Mouse (Mus musculus) heart, adult 2 months (tissue): ENCODE measurements around the gene Ublcp1. TPM values are rescaled to one million over a fixed set of nuclear protein-coding genes. Genes with fewer than 3 reads are reported as not detected.

ENCODE experiments used
- DNase-seq, 2 experiments: peaks; one replicate each; pipeline ENCODE4 v3.0.0; 2021
- H3K27ac ChIP-seq: fragments of 200-600 bp; 2 replicates; pipeline ENCODE4 v1.8.1; 2022
- H3K27me3 ChIP-seq: fragments of 200-500 bp; 2 replicates; pipeline ENCODE4 v1.6.1; 2012; ENCODE audit warnings: mild to moderate bottlenecking, low read length, inconsistent platforms, mixed read lengths; ENCODE audit not compliant: control insufficient read depth, insufficient read depth
- H3K36me3 ChIP-seq: fragments of 200-500 bp; 2 replicates; pipeline ENCODE4 v1.6.1; 2012; ENCODE audit warnings: low read length, inconsistent platforms; ENCODE audit not compliant: control insufficient read depth, insufficient read depth
- H3K4me1 ChIP-seq: fragments of 200-500 bp; 2 replicates; pipeline ENCODE4 v1.6.1; 2011; ENCODE audit warnings: low read length; ENCODE audit not compliant: control insufficient read depth, insufficient read depth
- H3K4me3 ChIP-seq: fragments of 200-600 bp; 2 replicates; pipeline ENCODE4 v1.8.1; 2022
- H3K79me2 ChIP-seq: fragments of 200-500 bp; replicated peaks from 2 replicates; pipeline ENCODE4 v1.6.1; 2012; ENCODE audit warnings: mild to moderate bottlenecking, inconsistent platforms, low read length, moderate library complexity, mixed read lengths; ENCODE audit not compliant: control insufficient read depth, insufficient read depth
- H3K9ac ChIP-seq: fragments of 200-500 bp; 2 replicates; pipeline ENCODE4 v1.6.1; 2012; ENCODE audit warnings: low read depth, mild to moderate bottlenecking, control low read depth, inconsistent platforms, low read length, mixed read lengths
- CTCF ChIP-seq: fragments of 200-600 bp; IDR thresholded peaks from 2 replicates; pipeline ENCODE4 v1.8.1; 2022; ENCODE audit warnings: antibody characterized with exemption, mild to moderate bottlenecking, moderate library complexity
- EP300 ChIP-seq: fragments of 200-500 bp; IDR thresholded peaks from 2 replicates; pipeline ENCODE4 v1.6.1; 2011; ENCODE audit warnings: low read depth, low read length, control low read depth; ENCODE audit not compliant: insufficient read depth
- POLR2A ChIP-seq: fragments of 200-500 bp; IDR thresholded peaks from 2 replicates; pipeline ENCODE4 v1.6.1; 2011; ENCODE audit warnings: mild to moderate bottlenecking, low read depth, low read length, control low read depth; ENCODE audit not compliant: insufficient read depth
- WGBS: fragments of 180-500 bp; shearing (Covaris S2); methylation state at CpG from one replicate; pipeline ENCODE4 v1.1.7; 2018; 5-methylcytosine and 5-hydroxymethylcytosine counted together
- intact Hi-C: fragments of 180-260 bp; cut with DNase I; formaldehyde crosslinking; loops from one replicate; pipeline ENCODE4 v1.15.1; 2025
- polyA plus RNA-seq: library from polyadenylated mRNA; depleted of rRNA; stranded (reverse); fragments of >200 nt; gene quantifications from 2 replicates; pipeline ENCODE4 v1.2.3, GENCODE M21; 2012
- total RNA-seq, 2 experiments: library from RNA; stranded (reverse); gene quantifications; 2 replicates each; pipeline ENCODE4 v1.2.3; 2021

The Ublcp1 gene
- total and polyA plus RNA-seq, 3 experiments: 13.8 to 41.3 (median 40.3) TPM

DNA sequence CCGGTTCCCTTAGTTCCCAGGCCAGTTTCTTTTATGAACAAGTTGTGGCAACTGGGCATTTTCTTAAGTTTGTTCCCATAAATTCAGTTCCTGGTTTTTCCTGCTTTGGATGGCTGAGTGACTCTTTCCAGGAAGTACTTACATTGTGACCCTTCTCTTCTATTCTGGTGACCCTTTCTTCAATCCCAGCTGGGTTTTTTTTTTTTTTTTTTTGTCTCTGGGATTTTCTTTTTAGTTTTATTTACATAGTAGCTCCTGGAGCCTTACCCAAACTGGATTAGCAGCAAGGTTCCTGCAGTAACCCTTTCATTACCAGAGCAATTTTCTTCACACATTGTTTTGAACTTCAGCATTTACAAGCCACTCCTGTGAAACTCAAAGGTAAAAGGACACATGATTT, 46.1 kb upstream of the Ublcp1 start:
- peaks cover 2% of the 10 kb centered on the region; the same call in 1 of the 2 replicates for H3K36me3 ChIP-seq
- H3K27me3 ChIP-seq: no peaks in the 10 kb centered on the region
- H3K27ac ChIP-seq: no peak overlapping the region
- H3K4me1 ChIP-seq: no peaks in the 10 kb centered on the region
- DNase-seq: no peak
- no peak for TF ChIP-seq CTCF
- no peak for TF ChIP-seq EP300
- TF ChIP-seq POLR2A: no peak
- no peak overlapping the region for H3K9ac ChIP-seq
- intact Hi-C loops: no loop called here
- no peaks in the 10 kb centered on the region for H3K79me2 ChIP-seq
- H3K4me3 ChIP-seq: no peak overlapping the region
- WGBS: 42% methylated on average over 1 of the region's 1 CpGs

DNA sequence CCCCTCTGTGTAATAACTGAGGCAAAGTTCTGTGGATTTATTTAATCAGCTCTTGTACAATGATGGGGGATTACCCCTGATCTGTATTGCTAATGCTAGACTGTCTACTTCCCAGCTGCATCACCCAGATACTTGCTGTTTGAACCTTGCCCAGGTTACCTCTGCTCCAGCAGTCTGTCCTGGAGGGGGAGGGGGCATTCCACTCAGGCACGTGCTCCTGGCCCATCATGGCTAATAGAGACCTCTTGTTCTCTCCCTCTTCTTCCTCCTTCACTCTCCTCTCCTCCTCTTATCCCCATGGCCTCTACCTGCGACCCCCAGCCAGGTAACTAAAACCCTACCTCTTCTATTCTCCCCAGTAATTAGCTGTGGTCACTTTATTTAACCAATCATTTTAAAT, 44.4 kb upstream of the Ublcp1 start:
- Histone ChIP-seq H3K79me2 (no peaks in the 10 kb centered on the region), H3K4me3 (no peak overlapping the region), H3K4me1 (no peaks in the 10 kb centered on the region), H3K9ac (no peak overlapping the region), H3K36me3 (no peaks in the 10 kb centered on the region), H3K27me3 (no peaks in the 10 kb centered on the region), H3K27ac (no peak overlapping the region)
- TF ChIP-seq CTCF (no peak), EP300 (no peak)
- intact Hi-C loops: no loop called here
- 69% methylated on average over 2 of the region's 2 CpGs for WGBS
- DNase-seq: no peak

DNA sequence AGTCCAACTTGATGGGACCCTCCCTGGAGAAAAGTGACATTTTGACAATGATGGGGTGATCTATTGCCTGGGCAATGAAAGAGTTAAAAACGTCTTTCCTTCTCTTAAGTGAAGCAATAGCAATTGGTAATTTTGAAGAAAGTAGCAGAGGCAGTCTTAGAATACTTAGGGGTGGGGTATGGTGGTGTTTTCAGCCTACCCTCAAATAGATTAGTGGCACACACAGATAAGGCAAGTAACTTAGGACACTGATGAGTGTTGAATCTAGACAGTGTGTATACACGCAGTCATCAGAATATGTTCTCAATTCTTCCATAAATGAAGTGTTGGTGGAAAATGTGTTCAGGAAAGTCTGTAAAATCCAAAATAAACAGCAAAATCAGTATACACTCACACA, 42.7 kb upstream of the Ublcp1 start:
- no peak overlapping the region for H3K4me3 ChIP-seq
- no peak for DNase-seq
- H3K27me3 ChIP-seq: no peaks in the 10 kb centered on the region
- TF ChIP-seq EP300: no peak
- TF ChIP-seq POLR2A: no peak
- no peak for TF ChIP-seq CTCF
- no peak overlapping the region for H3K9ac ChIP-seq
- intact Hi-C loops: no loop called here
- H3K36me3 ChIP-seq: no peaks in the 10 kb centered on the region
- 54% methylated on average over 2 of the region's 2 CpGs for WGBS
- H3K4me1 ChIP-seq: no peaks in the 10 kb centered on the region
- H3K27ac ChIP-seq: no peak overlapping the region
- no peaks in the 10 kb centered on the region for H3K79me2 ChIP-seq

GRCm38 (mm10) chr11:44512044-44513025, 42.0 kb upstream of the Ublcp1 start:
- Histone ChIP-seq H3K27me3 (no peaks in the 10 kb centered on the region), H3K79me2 (no peaks in the 10 kb centered on the region), H3K36me3 (no peaks in the 10 kb centered on the region), H3K9ac (no peak overlapping the region), H3K27ac (no peak overlapping the region), H3K4me1 (no peaks in the 10 kb centered on the region), H3K4me3 (no peak overlapping the region)
- intact Hi-C loops: no loop called here
- no peak for DNase-seq
- WGBS: 58% methylated on average over 14 of the region's 14 CpGs
- TF ChIP-seq EP300 (no peak), POLR2A (no peak), CTCF (no peak)

GRCm38 (mm10) chr11:44510371-44510770, 40.1 kb upstream of the Ublcp1 start:
- no peaks in the 10 kb centered on the region for H3K79me2 ChIP-seq
- no peak for DNase-seq
- H3K27ac ChIP-seq: no peak overlapping the region
- no peak overlapping the region for H3K4me3 ChIP-seq
- H3K36me3 ChIP-seq: no peaks in the 10 kb centered on the region
- 89% methylated on average over 7 of the region's 7 CpGs for WGBS
- no peaks in the 10 kb centered on the region for H3K27me3 ChIP-seq
- TF ChIP-seq EP300: no peak
- TF ChIP-seq CTCF: no peak
- no peak for TF ChIP-seq POLR2A
- intact Hi-C loops: no loop called here
- H3K9ac ChIP-seq: no peak overlapping the region
- H3K4me1 ChIP-seq: no peaks in the 10 kb centered on the region

GRCm38 (mm10) chr11:44509906-44510305, 39.6 kb upstream of the Ublcp1 start:
- WGBS: 82% methylated on average over 2 of the region's 2 CpGs
- H3K27ac ChIP-seq: no peak overlapping the region
- TF ChIP-seq EP300 (no peak), POLR2A (no peak), CTCF (no peak)
- DNase-seq: no peak
- intact Hi-C loops: no loop called here
- H3K27me3 ChIP-seq: no peaks in the 10 kb centered on the region
- no peaks in the 10 kb centered on the region for H3K79me2 ChIP-seq
- no peak overlapping the region for H3K9ac ChIP-seq
- no peak overlapping the region for H3K4me3 ChIP-seq
- H3K4me1 ChIP-seq: no peaks in the 10 kb centered on the region
- no peaks in the 10 kb centered on the region for H3K36me3 ChIP-seq
